Mouse (Mus musculus) forebrain, postnatal 0 days (tissue): Measurements from ENCODE around the gene Ebf4. TPM values are rescaled to one million over a fixed set of nuclear protein-coding genes. Genes with fewer than 3 reads are reported as not detected.

ENCODE experiments used
- ATAC-seq: fragments of 200-750 bp; cut with Nextera tagmentation; 2 replicates; pipeline ENCODE4 v1.8.0; 2017; ENCODE audit warnings: mild to moderate bottlenecking, moderate library complexity
- DNase-seq: peaks from one replicate; pipeline ENCODE4 v3.0.0-alpha.2; 2015
- H3K27ac ChIP-seq: fragments of 300-500 bp; sonication (generic); 2 replicates; pipeline ENCODE4 v1.5.1; 2014; ENCODE audit warnings: low read depth, mild to moderate bottlenecking, antibody characterized with exemption, low read length, moderate library complexity, mixed read lengths
- H3K27me3 ChIP-seq: fragments of 300-500 bp; sonication (generic); 2 replicates; pipeline ENCODE4 v1.6.1; 2014; ENCODE audit warnings: mild to moderate bottlenecking, low read length, mixed read lengths; ENCODE audit not compliant: insufficient read depth
- H3K36me3 ChIP-seq: fragments of 300-500 bp; sonication (generic); 2 replicates; pipeline ENCODE4 v1.6.1; 2014; ENCODE audit warnings: mild to moderate bottlenecking, moderate library complexity; ENCODE audit not compliant: insufficient read depth
- H3K4me1 ChIP-seq: fragments of 300-500 bp; sonication (generic); 2 replicates; pipeline ENCODE4 v1.6.1; 2014; ENCODE audit warnings: antibody characterized with exemption; ENCODE audit not compliant: insufficient read depth
- H3K4me2 ChIP-seq: fragments of 300-500 bp; sonication (generic); 2 replicates; pipeline ENCODE4 v1.6.1; 2014; ENCODE audit warnings: low read depth, mild to moderate bottlenecking, moderate library complexity
- H3K4me3 ChIP-seq: fragments of 300-500 bp; sonication (generic); 2 replicates; pipeline ENCODE4 v1.5.1; 2014; ENCODE audit warnings: low read depth, low read length, mixed read lengths
- H3K9ac ChIP-seq: fragments of 300-500 bp; sonication (generic); 2 replicates; pipeline ENCODE4 v1.6.1; 2014; ENCODE audit warnings: mild to moderate bottlenecking
- H3K9me3 ChIP-seq: fragments of 300-500 bp; sonication (generic); 2 replicates; pipeline ENCODE4 v1.6.1; 2016; ENCODE audit warnings: low read length
- CTCF ChIP-seq: sonication (generic); IDR thresholded peaks from 2 replicates; pipeline ENCODE4 v1.5.1; 2016; ENCODE audit warnings: antibody characterized with exemption, control low read depth, low read depth
- WGBS: fragments of 180-500 bp; shearing (Covaris S2); extraction: QIAGEN DNeasy Blood & Tissue Kit; methylation state at CpG from one replicate; pipeline ENCODE4 v1.1.7; 2014; 5-methylcytosine and 5-hydroxymethylcytosine counted together
- polyA plus RNA-seq: library from polyadenylated mRNA; unstranded; fragments of >200 nt; fragmentation: Nextera tagmentation; extraction: Ambion mirVana; gene quantifications from 2 replicates; pipeline ENCODE4 v1.2.1, GENCODE M21; 2015
- total RNA-seq: library from RNA; depleted of rRNA; stranded (reverse); fragments of >200 nt; gene quantifications from 2 replicates; pipeline ENCODE4 v1.2.3, GENCODE M21; 2014

The Ebf4 gene
- total and polyA plus RNA-seq, 2 experiments from 2014 or later, result 4.8 to 15.1 TPM

DNA sequence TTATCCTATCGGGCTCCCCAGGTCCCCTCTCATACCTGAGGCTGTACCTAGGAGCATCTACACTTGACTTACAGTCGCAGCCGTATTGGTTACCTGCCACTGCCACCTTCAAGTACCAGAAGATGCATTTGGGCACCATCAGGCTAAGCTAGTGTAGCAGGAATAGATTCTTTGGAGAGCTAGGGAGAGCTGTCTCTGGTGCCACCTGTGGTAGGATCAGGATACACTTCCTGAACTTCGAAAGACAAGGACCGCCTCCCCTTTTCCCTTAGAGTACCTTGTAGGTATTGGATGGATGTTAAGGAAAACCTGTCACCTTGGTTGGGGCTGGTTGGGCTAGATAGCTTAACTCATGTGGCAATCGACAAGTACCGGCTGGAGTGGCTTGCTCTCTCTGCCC is 26.9 kb upstream of the Ebf4 start:
- TF ChIP-seq CTCF, result no peak
- 69% methylated on average over 7 of the region's 7 CpGs for WGBS
- no peak for DNase-seq

GRCm38 (mm10) chr2:130273732-130274131 is 21.2 kb upstream of the Ebf4 start:
- DNase-seq (no peak), ATAC-seq (peak; percentile 18)
- Histone ChIP-seq H3K27ac (peak overlapping the region; percentile 98), H3K27me3 (no peaks in the 10 kb centered on the region), H3K4me2 (peak overlapping the region; percentile 83), H3K36me3 (peaks cover 33% of the 10 kb centered on the region), H3K4me3 (peak overlapping the region; percentile 87), H3K4me1 (peaks cover 18% of the 10 kb centered on the region), H3K9me3 (no peaks in the 10 kb centered on the region), H3K9ac (peak overlapping the region; percentile 66)
- no peak for TF ChIP-seq CTCF
- WGBS, result 2% methylated on average over 14 of the region's 14 CpGs

More for the DNA sequence above, 26.9 kb upstream of the Ebf4 start:
- H3K4me1 ChIP-seq, result peaks cover 2% of the 10 kb centered on the region; the same call in 1 of the 2 replicates
- H3K4me3 ChIP-seq, result no peak overlapping the region
- ATAC-seq, result no peak
- no peaks in the 10 kb centered on the region for H3K36me3 ChIP-seq
- no peak overlapping the region for H3K27ac ChIP-seq
- H3K9ac ChIP-seq, result no peak overlapping the region
- no peak overlapping the region for H3K4me2 ChIP-seq
- no peaks in the 10 kb centered on the region for H3K27me3 ChIP-seq
- no peaks in the 10 kb centered on the region for H3K9me3 ChIP-seq

DNA sequence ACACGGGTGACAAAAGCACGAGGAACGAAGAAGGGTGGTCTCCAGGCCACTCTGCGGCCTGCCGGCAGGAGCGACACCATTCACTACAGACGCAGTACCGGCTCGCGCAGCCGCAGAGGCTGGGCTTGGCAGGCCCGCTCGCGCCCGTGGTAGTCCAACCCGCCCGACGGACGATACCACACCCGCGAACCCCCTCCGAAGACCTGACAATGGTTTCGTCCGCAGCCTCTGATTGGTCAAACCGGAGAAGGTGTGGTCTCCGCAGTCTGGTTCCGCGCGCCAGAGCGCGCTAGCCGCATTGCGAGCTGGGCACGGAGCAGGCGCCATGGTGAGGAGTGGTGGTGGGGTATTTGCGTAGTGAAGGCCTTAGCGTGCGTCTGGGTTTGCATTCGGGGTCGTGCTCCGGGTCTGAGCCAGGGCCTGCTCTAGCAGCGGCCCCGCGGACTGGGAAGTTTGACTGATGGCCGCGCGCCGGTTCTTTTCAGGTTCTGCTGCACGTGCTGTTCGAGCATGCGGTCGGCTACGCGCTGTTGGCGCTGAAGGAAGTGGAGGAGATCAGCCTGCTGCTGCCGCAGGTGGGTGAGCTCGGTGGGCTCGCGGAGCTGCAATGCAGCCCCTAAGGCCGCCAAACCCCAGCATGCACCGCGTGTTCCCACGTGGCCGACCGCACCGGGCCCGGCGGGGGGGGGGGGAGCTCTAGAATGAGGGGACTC is 20.7 kb upstream of the Ebf4 start, which contains the start of gene Nop56:
Nop56 (plus strand) TSS at position 282 of the 713 bp plus-strand sequence.
- peak; percentile 97 for ATAC-seq

DNA sequence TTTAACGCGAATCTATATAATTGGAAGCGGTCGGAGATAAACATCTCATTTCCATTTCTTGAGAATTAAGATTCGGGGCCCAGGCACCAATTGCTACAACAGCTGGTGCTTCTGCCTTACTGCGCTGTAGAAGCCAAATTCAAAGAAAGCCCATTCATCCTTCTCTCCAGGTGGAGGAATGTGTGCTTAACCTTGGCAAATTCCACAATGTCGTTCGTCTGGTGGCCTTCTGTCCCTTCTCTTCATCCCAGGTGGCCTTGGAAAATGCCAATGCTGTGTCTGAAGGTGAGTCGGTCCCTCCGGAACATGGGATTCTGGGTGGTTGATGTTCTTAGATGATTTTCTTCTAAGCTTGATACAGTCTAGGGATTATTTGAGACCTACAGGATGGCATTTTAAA is 20.1 kb upstream of the Ebf4 start:
- Histone ChIP-seq H3K4me3 (peak overlapping the region; percentile 87), H3K9me3 (no peaks in the 10 kb centered on the region), H3K36me3 (peaks cover 41% of the 10 kb centered on the region), H3K4me1 (peaks cover 18% of the 10 kb centered on the region), H3K27me3 (no peaks in the 10 kb centered on the region), H3K27ac (peak overlapping the region; percentile 98), H3K9ac (peak overlapping the region; percentile 92), H3K4me2 (peak overlapping the region; percentile 83)
- 1% methylated on average over 10 of the region's 10 CpGs for WGBS
- TF ChIP-seq CTCF, result no peak
- no peak for ATAC-seq
- DNase-seq, result no peak

More for the DNA sequence above, 20.7 kb upstream of the Ebf4 start, which contains the start of gene Nop56:
- no peaks in the 10 kb centered on the region for H3K27me3 ChIP-seq
- peak; percentile 32 for TF ChIP-seq CTCF
- H3K36me3 ChIP-seq, result peaks cover 36% of the 10 kb centered on the region
- H3K9ac ChIP-seq, result peak within 1 kb of the TSS; percentile 92
- peak within 1 kb of the TSS; percentile 87 for H3K4me3 ChIP-seq
- H3K4me1 ChIP-seq, result peaks cover 18% of the 10 kb centered on the region
- WGBS, result under 1% methylated on average over 68 of the region's 68 CpGs
- DNase-seq, result peak; percentile 100
- H3K27ac ChIP-seq, result peak within 1 kb of the TSS; percentile 98
- no peaks in the 10 kb centered on the region for H3K9me3 ChIP-seq
- H3K4me2 ChIP-seq, result peak within 1 kb of the TSS; percentile 83

- Histone ChIP-seq H3K4me2 (peak overlapping the region; percentile 83), H3K4me3 (peak overlapping the region; percentile 87; the same call in 1 of the 2 replicates), H3K4me1 (peaks cover 18% of the 10 kb centered on the region), H3K27me3 (no peaks in the 10 kb centered on the region), H3K27ac (no peak overlapping the region), H3K9ac (peak overlapping the region; percentile 92; the same call in 1 of the 2 replicates), H3K36me3 (peaks cover 48% of the 10 kb centered on the region), H3K9me3 (no peaks in the 10 kb centered on the region)
- DNase-seq, result peak; percentile 81
- ATAC-seq, result no peak
- TF ChIP-seq CTCF, result peak; percentile 80
- 31% methylated on average over 6 of the region's 6 CpGs for WGBS
These were observed 19.3 kb upstream of the Ebf4 start for GRCm38 (mm10) chr2:130275649-130276048.

GRCm38 (mm10) chr2:130279600-130280091 is 15.3 kb upstream of the Ebf4 start:
- H3K4me3 ChIP-seq, result no peak overlapping the region

DNA sequence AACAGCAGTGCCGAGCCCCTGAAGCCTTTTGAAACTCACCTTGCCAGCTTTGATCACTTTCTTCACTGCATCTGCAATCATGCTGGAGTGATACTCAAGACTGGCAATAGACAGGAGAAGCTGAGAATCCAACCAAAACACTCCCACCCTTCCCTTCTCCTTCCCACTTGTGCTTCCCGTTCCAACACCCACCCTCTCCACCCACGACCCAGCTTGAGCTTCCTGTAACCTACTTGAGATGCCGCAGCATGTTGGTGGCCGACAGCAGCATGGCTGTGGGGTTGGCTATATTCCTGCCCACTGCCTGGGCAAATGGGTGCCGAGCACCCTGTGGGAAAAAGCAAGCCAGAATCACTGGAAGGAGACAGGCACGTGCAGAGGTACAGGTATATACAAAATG is 14.7 kb upstream of the Ebf4 start:
- Histone ChIP-seq H3K4me3 (no peak overlapping the region), H3K4me2 (no peak overlapping the region), H3K27me3 (no peaks in the 10 kb centered on the region), H3K27ac (no peak overlapping the region), H3K36me3 (peaks cover 61% of the 10 kb centered on the region), H3K9ac (no peak overlapping the region), H3K4me1 (peaks cover 15% of the 10 kb centered on the region), H3K9me3 (no peaks in the 10 kb centered on the region)
- DNase-seq (no peak), ATAC-seq (no peak)
- no peak for TF ChIP-seq CTCF
- WGBS, result 61% methylated on average over 7 of the region's 7 CpGs

More at GRCm38 (mm10) chr2:130279600-130280091, 15.3 kb upstream of the Ebf4 start:
- 49% methylated on average over 8 of the region's 8 CpGs for WGBS
- Histone ChIP-seq H3K9ac (no peak overlapping the region), H3K4me2 (no peak overlapping the region), H3K9me3 (no peaks in the 10 kb centered on the region), H3K27me3 (no peaks in the 10 kb centered on the region), H3K36me3 (peaks cover 61% of the 10 kb centered on the region), H3K4me1 (peaks cover 15% of the 10 kb centered on the region), H3K27ac (no peak overlapping the region)
- DNase-seq, result no peak
- ATAC-seq, result no peak
- TF ChIP-seq CTCF, result no peak
